Mouse (Mus musculus) lung, postnatal 0 days (tissue): ENCODE measurements at regions not wholly inside any gene's neighbourhood (a gene's known extent, or its start where the extent isn't known, plus 50 kb on each side); places are given as distances from the start of the nearest gene placed in this dataset.

Experiments used
- ATAC-seq: fragments of 200-750 bp; cut with Nextera tagmentation; 2 replicates; pipeline ENCODE4 v1.8.0; 2017; ENCODE audit warnings: moderate library complexity
- DNase-seq: peaks from one replicate; pipeline ENCODE4 v3.0.0-alpha.2; 2016; ENCODE audit warnings: low spot score
- H3K27ac ChIP-seq: fragments of 300-500 bp; sonication (generic); 2 replicates; pipeline ENCODE4 v1.5.1; 2014; ENCODE audit warnings: antibody characterized with exemption, mild to moderate bottlenecking, low read length, mixed read lengths
- H3K27me3 ChIP-seq: fragments of 300-500 bp; sonication (generic); replicated peaks from 2 replicates; pipeline ENCODE4 v1.6.1; 2014; ENCODE audit warnings: low read length, mixed read lengths; ENCODE audit not compliant: insufficient read depth
- H3K36me3 ChIP-seq: fragments of 300-500 bp; sonication (generic); 2 replicates; pipeline ENCODE4 v1.6.1; 2014; ENCODE audit warnings: low read length, mixed read lengths; ENCODE audit not compliant: insufficient read depth
- H3K4me1 ChIP-seq: fragments of 300-500 bp; sonication (generic); 2 replicates; pipeline ENCODE4 v1.6.1; 2014; ENCODE audit warnings: antibody characterized with exemption, low read depth, low read length, mixed read lengths; ENCODE audit not compliant: insufficient read depth
- H3K4me2 ChIP-seq: fragments of 300-500 bp; sonication (generic); replicated peaks from 2 replicates; pipeline ENCODE4 v1.6.1; 2014; ENCODE audit warnings: low read depth, mild to moderate bottlenecking, low read length, moderate library complexity, mixed read lengths
- H3K4me3 ChIP-seq: fragments of 300-500 bp; sonication (generic); 2 replicates; pipeline ENCODE4 v1.5.1; 2014; ENCODE audit warnings: low read depth, low read length
- H3K9ac ChIP-seq: fragments of 300-500 bp; sonication (generic); replicated peaks from 2 replicates; pipeline ENCODE4 v1.6.1; 2014; ENCODE audit warnings: low read depth, mild to moderate bottlenecking
- H3K9me3 ChIP-seq: fragments of 300-500 bp; sonication (generic); 2 replicates; pipeline ENCODE4 v1.6.1; 2016; ENCODE audit warnings: low read length, mixed read lengths
- CTCF ChIP-seq: IDR thresholded peaks from 2 replicates; pipeline ENCODE4 v1.5.1; 2016; ENCODE audit warnings: antibody characterized with exemption, mild to moderate bottlenecking
- EP300 ChIP-seq: IDR thresholded peaks from 2 replicates; pipeline ENCODE4 v1.6.1; 2016; ENCODE audit warnings: antibody characterized with exemption, mild to moderate bottlenecking, control low read depth
- WGBS: fragments of 180-500 bp; shearing (Covaris S2); extraction: QIAGEN DNeasy Blood & Tissue Kit; methylation state at CpG from one replicate; pipeline ENCODE4 v1.1.7; 2014; 5-methylcytosine and 5-hydroxymethylcytosine counted together

GRCm38 (mm10) chr4:125865728-125866127 lies 158.6 kb upstream of the Csf3r start:
- H3K27ac ChIP-seq: no peak overlapping the region
- TF ChIP-seq EP300 (no peak), CTCF (no peak)
- no peak for ATAC-seq
- no peaks in the 10 kb centered on the region for H3K4me1 ChIP-seq
- DNase-seq: no peak
- no peak overlapping the region for H3K4me3 ChIP-seq
- no peak overlapping the region for H3K4me2 ChIP-seq
- H3K9ac ChIP-seq: no peak overlapping the region
- H3K36me3 ChIP-seq: no peaks in the 10 kb centered on the region
- H3K27me3 ChIP-seq: no peaks in the 10 kb centered on the region
- 64% methylated on average over 9 of the region's 9 CpGs for WGBS
- H3K9me3 ChIP-seq: no peaks in the 10 kb centered on the region

GRCm38 (mm10) chr4:125871211-125871610 lies 153.1 kb upstream of the Csf3r start:
- H3K9me3 ChIP-seq: no peaks in the 10 kb centered on the region
- H3K27me3 ChIP-seq: no peaks in the 10 kb centered on the region
- H3K9ac ChIP-seq: no peak overlapping the region
- 54% methylated on average over 13 of the region's 13 CpGs for WGBS
- ATAC-seq: peak; percentile 72
- TF ChIP-seq CTCF (no peak), EP300 (no peak)
- H3K36me3 ChIP-seq: no peaks in the 10 kb centered on the region
- DNase-seq: peak; percentile 38
- H3K4me3 ChIP-seq: no peak overlapping the region
- no peak overlapping the region for H3K4me2 ChIP-seq
- no peak overlapping the region for H3K27ac ChIP-seq
- H3K4me1 ChIP-seq: no peaks in the 10 kb centered on the region

GRCm38 (mm10) chr4:125880028-125880427 lies 144.3 kb upstream of the Csf3r start:
- DNase-seq: no peak

GRCm38 (mm10) chr4:125882531-125882930 lies 141.8 kb upstream of the Csf3r start:
- no peaks in the 10 kb centered on the region for H3K4me1 ChIP-seq
- no peaks in the 10 kb centered on the region for H3K27me3 ChIP-seq
- no peaks in the 10 kb centered on the region for H3K9me3 ChIP-seq
- H3K27ac ChIP-seq: no peak overlapping the region
- 35% methylated on average over 3 of the region's 3 CpGs for WGBS
- H3K36me3 ChIP-seq: no peaks in the 10 kb centered on the region
- no peak overlapping the region for H3K4me3 ChIP-seq
- H3K4me2 ChIP-seq: no peak overlapping the region
- H3K9ac ChIP-seq: no peak overlapping the region
- DNase-seq (no peak), ATAC-seq (no peak)
- TF ChIP-seq EP300 (no peak), CTCF (no peak)

More at GRCm38 (mm10) chr4:125880028-125880427, 144.3 kb upstream of the Csf3r start:
- no peak for TF ChIP-seq EP300
- TF ChIP-seq CTCF: no peak
- no peaks in the 10 kb centered on the region for H3K36me3 ChIP-seq
- H3K9me3 ChIP-seq: no peaks in the 10 kb centered on the region
- H3K4me2 ChIP-seq: no peak overlapping the region
- H3K9ac ChIP-seq: no peak overlapping the region
- ATAC-seq: no peak
- no peak overlapping the region for H3K27ac ChIP-seq
- 60% methylated on average over 6 of the region's 6 CpGs for WGBS
- no peak overlapping the region for H3K4me3 ChIP-seq
- no peaks in the 10 kb centered on the region for H3K4me1 ChIP-seq
- H3K27me3 ChIP-seq: no peaks in the 10 kb centered on the region

- H3K4me2 ChIP-seq: no peak overlapping the region
- DNase-seq (no peak), ATAC-seq (no peak)
- TF ChIP-seq EP300 (no peak), CTCF (peak; percentile 31)
- no peak overlapping the region for H3K27ac ChIP-seq
- 54% methylated on average over 4 of the region's 4 CpGs for WGBS
- no peaks in the 10 kb centered on the region for H3K27me3 ChIP-seq
- no peak overlapping the region for H3K9ac ChIP-seq
- no peak overlapping the region for H3K4me3 ChIP-seq
- no peaks in the 10 kb centered on the region for H3K9me3 ChIP-seq
- no peaks in the 10 kb centered on the region for H3K4me1 ChIP-seq
- no peaks in the 10 kb centered on the region for H3K36me3 ChIP-seq
Observed at GRCm38 (mm10) chr4:125890510-125890909, 133.8 kb upstream of the Csf3r start.

GRCm38 (mm10) chr4:125893139-125893538 lies 131.2 kb upstream of the Csf3r start:
- H3K4me1 ChIP-seq: no peaks in the 10 kb centered on the region
- H3K36me3 ChIP-seq: no peaks in the 10 kb centered on the region
- H3K4me3 ChIP-seq: no peak overlapping the region
- DNase-seq (peak; percentile 57), ATAC-seq (peak; percentile 37)
- WGBS: 49% methylated on average over 6 of the region's 6 CpGs
- H3K27ac ChIP-seq: no peak overlapping the region
- H3K9ac ChIP-seq: no peak overlapping the region
- no peaks in the 10 kb centered on the region for H3K9me3 ChIP-seq
- no peaks in the 10 kb centered on the region for H3K27me3 ChIP-seq
- no peak for TF ChIP-seq CTCF
- no peak for TF ChIP-seq EP300
- H3K4me2 ChIP-seq: no peak overlapping the region

GRCm38 (mm10) chr4:125897707-125898106 lies 126.6 kb upstream of the Csf3r start:
- no peaks in the 10 kb centered on the region for H3K9me3 ChIP-seq
- no peaks in the 10 kb centered on the region for H3K36me3 ChIP-seq
- no peak for TF ChIP-seq EP300
- no peak for TF ChIP-seq CTCF
- H3K4me1 ChIP-seq: no peaks in the 10 kb centered on the region
- H3K27ac ChIP-seq: no peak overlapping the region
- no peaks in the 10 kb centered on the region for H3K27me3 ChIP-seq
- 62% methylated on average over 2 of the region's 2 CpGs for WGBS
- no peak overlapping the region for H3K4me2 ChIP-seq
- no peak overlapping the region for H3K4me3 ChIP-seq
- DNase-seq (no peak), ATAC-seq (no peak)
- no peak overlapping the region for H3K9ac ChIP-seq
